9 mouse cellular contexts compared by ENCODE assay signal in the genomic region with DNA sequence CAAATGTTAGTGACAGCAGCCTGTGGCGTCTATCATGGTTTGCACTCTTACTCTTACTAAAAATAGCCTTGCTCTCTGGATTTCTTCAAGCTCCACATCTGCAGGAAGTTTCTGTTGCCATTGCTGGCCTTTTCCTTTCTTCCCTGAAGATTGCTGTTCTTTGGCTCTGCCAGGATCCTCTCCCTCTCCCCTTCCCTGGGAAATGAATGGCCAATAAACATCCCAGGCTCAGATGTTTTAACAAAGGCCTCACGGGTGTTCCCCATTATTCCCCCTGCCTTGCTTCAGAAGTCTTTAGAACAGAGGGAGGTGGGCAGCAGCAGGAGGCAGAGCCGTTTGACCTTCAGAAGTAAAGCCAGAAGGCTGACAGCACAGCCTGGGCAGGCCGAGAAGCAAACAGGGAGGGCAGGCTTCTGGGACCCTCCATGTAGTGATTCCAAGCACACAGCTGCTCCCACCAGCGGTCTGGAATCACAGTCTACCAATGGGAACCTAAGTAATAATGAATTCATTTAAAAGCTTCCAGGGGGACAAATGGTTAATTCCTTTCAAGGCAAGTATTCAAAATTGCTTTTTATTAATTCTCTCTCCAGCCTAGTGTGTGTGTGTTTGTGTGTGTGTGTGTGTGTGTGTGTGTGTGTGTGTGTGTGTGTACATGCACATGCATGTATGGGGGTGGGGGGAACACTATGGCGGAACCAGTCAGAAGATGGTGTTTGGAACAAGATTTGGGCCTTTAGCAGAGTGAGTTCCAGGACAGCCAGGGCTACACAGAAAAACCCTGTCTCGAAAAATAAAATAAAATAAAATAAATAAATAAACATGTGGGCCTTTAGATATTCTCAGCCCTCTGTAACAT.
DNase-seq lines count a peak whose midpoint lies in the region; ATAC-seq and TF ChIP-seq lines count a peak whose summit lies in the region.
"Had no signal": no experiment of that assay in that cellular context is flagged by ENCODE, and none has a peak within 500 bp of the region (broad histone marks: within the 10 kb centered on the region; RNA-seq: fewer than 3 reads in every experiment).

No protein-coding gene starts in this region.

- peaks cover 26% of the 10 kb centered on the region for H3K4me1 ChIP-seq in forebrain, embryonic 15.5 days
- H3K4me1 ChIP-seq in hindbrain, postnatal 0 days (ENCODE audit: insufficient read depth, low read length) = peaks cover 18% of the 10 kb centered on the region
- peaks cover 23% of the 10 kb centered on the region for H3K4me1 ChIP-seq in neural tube, embryonic 15.5 days

- no peak overlapping the region for H3K9ac ChIP-seq in forebrain, embryonic 15.5 days (replicated peaks)
- H3K9ac ChIP-seq in hindbrain, postnatal 0 days (replicated peaks; ENCODE audit: low read length) = 0 out of 2 replicates have a peak overlapping the region, but pooled peaks have one; percentile 19
- no peak overlapping the region; the same call in 1 of the 2 replicates for H3K9ac ChIP-seq in neural tube, embryonic 15.5 days (replicated peaks)

- no peak overlapping the region for H3K4me2 ChIP-seq in forebrain, embryonic 15.5 days (replicated peaks)
- H3K4me2 ChIP-seq in hindbrain, postnatal 0 days (ENCODE audit: low read depth, low read length) = no peak overlapping the region
- no peak overlapping the region for H3K4me2 ChIP-seq in neural tube, embryonic 15.5 days

- intact Hi-C loops in left cerebral cortex, postnatal 4 days (cut with DNase I) = no loop called here

- H3K36me3 ChIP-seq in forebrain, embryonic 15.5 days = no peaks in the 10 kb centered on the region
- no peaks in the 10 kb centered on the region for H3K36me3 ChIP-seq in hindbrain, postnatal 0 days (ENCODE audit: insufficient read depth, low read length)
- H3K36me3 ChIP-seq in neural tube, embryonic 15.5 days = no peaks in the 10 kb centered on the region

- ATAC-seq in forebrain, embryonic 15.5 days (replicated peaks) = peak; percentile 51
- peak; percentile 75 for ATAC-seq in hindbrain, postnatal 0 days
- peak; percentile 42; the same call in 1 of the 2 replicates for ATAC-seq in neural tube, embryonic 15.5 days (ENCODE audit: low FRiP score)

- no peaks in the 10 kb centered on the region for H3K27me3 ChIP-seq in forebrain, embryonic 15.5 days
- no peaks in the 10 kb centered on the region for H3K27me3 ChIP-seq in hindbrain, postnatal 0 days (ENCODE audit: insufficient read depth, low read length)
- no peaks in the 10 kb centered on the region for H3K27me3 ChIP-seq in neural tube, embryonic 15.5 days (replicated peaks)
- H3K27me3 ChIP-seq: CH12.LX had no signal

- WGBS in forebrain, embryonic 15.5 days = 18% methylated on average over 7 of the region's 7 CpGs
- WGBS in hindbrain, postnatal 0 days = 11% methylated on average over 7 of the region's 7 CpGs
- 13% methylated on average over 7 of the region's 7 CpGs for WGBS in neural tube, embryonic 15.5 days

- no peak overlapping the region for H3K4me3 ChIP-seq in forebrain, embryonic 15.5 days
- H3K4me3 ChIP-seq in hindbrain, postnatal 0 days (ENCODE audit: low read length) = no peak overlapping the region
- H3K4me3 ChIP-seq in neural tube, embryonic 15.5 days (replicated peaks) = no peak overlapping the region

- DNase-seq in left cerebral cortex, postnatal 4 days = peak; percentile 70
- DNase-seq in left cerebral cortex, adult 18-20 months (ENCODE audit: low spot score in 2 of 2) = no peak
- peak; percentile 58 for DNase-seq in hindbrain, postnatal 0 days (ENCODE audit: low spot score)
- no peak for DNase-seq in right cerebral cortex, postnatal 4 days
- DNase-seq in MN1 (ENCODE audit: low spot score) = no peak
- DNase-seq in ovary, postnatal 36 days (ENCODE audit: low spot score) = no peak

- TF ChIP-seq CTCF in hindbrain, postnatal 0 days (IDR thresholded peaks at IDR 0.05; ENCODE audit: low read depth) = no peak

- no peaks in the 10 kb centered on the region for H3K9me3 ChIP-seq in forebrain, embryonic 15.5 days
- no peaks in the 10 kb centered on the region for H3K9me3 ChIP-seq in hindbrain, postnatal 0 days (ENCODE audit: low read length)
- H3K9me3 ChIP-seq in neural tube, embryonic 15.5 days (replicated peaks) = no peaks in the 10 kb centered on the region

- peak overlapping the region; percentile 77 for H3K27ac ChIP-seq in forebrain, embryonic 15.5 days (replicated peaks)
- peak overlapping the region; percentile 70 for H3K27ac ChIP-seq in hindbrain, postnatal 0 days
- peak overlapping the region; percentile 85 for H3K27ac ChIP-seq in neural tube, embryonic 15.5 days (replicated peaks)

Comparison
In these comparisons a context has a peak if more than half of its experiments do, and no peak if none do; other contexts are left out.
1. DNase-seq: peak in left cerebral cortex, postnatal 4 days (single experiment) and hindbrain, postnatal 0 days (single experiment); none in left cerebral cortex, adult 18-20 months (0 of 2), right cerebral cortex, postnatal 4 days (single experiment), MN1 (single experiment) and ovary, postnatal 36 days (single experiment).
2. Peak in every context shown above with its lines, with median percentiles within 50 percentile points of each other: ATAC-seq and H3K27ac ChIP-seq.